Mouse (Mus musculus) forebrain, embryonic 16.5 days (tissue): ENCODE data around the gene Adam21. TPM values are rescaled to one million over a fixed set of nuclear protein-coding genes. Genes with fewer than 3 reads are reported as not detected.
"Not testable (repeated sequence)": the region's sequence is repeated elsewhere in the genome, so short reads cannot be mapped to it uniquely, and the experiment has no call there.

Experiments used
- ATAC-seq: fragments of 200-750 bp; cut with Nextera tagmentation; 2 replicates; pipeline ENCODE4 v1.8.0; 2017; ENCODE audit warnings: mild to moderate bottlenecking, moderate library complexity
- H3K27ac ChIP-seq: fragments of 300-500 bp; sonication (generic); 2 replicates; pipeline ENCODE4 v1.5.1; 2014; ENCODE audit warnings: low read length, control low read depth
- H3K27me3 ChIP-seq: fragments of 300-500 bp; sonication (generic); replicated peaks from 2 replicates; pipeline ENCODE4 v1.6.1; 2014; ENCODE audit warnings: low read length; ENCODE audit not compliant: control insufficient read depth, insufficient read depth
- H3K36me3 ChIP-seq: fragments of 300-500 bp; sonication (generic); 2 replicates; pipeline ENCODE4 v1.6.1; 2014; ENCODE audit not compliant: control insufficient read depth, insufficient read depth
- H3K4me1 ChIP-seq: fragments of 300-500 bp; sonication (generic); replicated peaks from 2 replicates; pipeline ENCODE4 v1.6.1; 2014; ENCODE audit warnings: low read length; ENCODE audit not compliant: control insufficient read depth, insufficient read depth
- H3K4me2 ChIP-seq: fragments of 300-500 bp; sonication (generic); 2 replicates; pipeline ENCODE4 v1.6.1; 2014; ENCODE audit warnings: mild to moderate bottlenecking, low read length, control low read depth
- H3K4me3 ChIP-seq: fragments of 300-500 bp; sonication (generic); replicated peaks from 2 replicates; pipeline ENCODE4 v1.5.1; 2014; ENCODE audit warnings: mild to moderate bottlenecking, low read length, control low read depth
- H3K9ac ChIP-seq: fragments of 300-500 bp; sonication (generic); replicated peaks from 2 replicates; pipeline ENCODE4 v1.6.1; 2014; ENCODE audit warnings: low read depth, low read length, control low read depth
- H3K9me3 ChIP-seq: fragments of 300-500 bp; sonication (generic); 2 replicates; pipeline ENCODE4 v1.6.1; 2016; ENCODE audit warnings: low read length; ENCODE audit not compliant: control insufficient read depth
- WGBS: fragments of 180-500 bp; shearing (Covaris S2); extraction: QIAGEN DNeasy Blood & Tissue Kit; methylation state at CpG from one replicate; pipeline ENCODE4 v1.1.7; 2014; 5-methylcytosine and 5-hydroxymethylcytosine counted together
- polyA plus RNA-seq: library from polyadenylated mRNA; unstranded; fragments of >200 nt; fragmentation: Nextera tagmentation; extraction: Ambion mirVana; gene quantifications from 2 replicates; pipeline ENCODE4 v1.2.1, GENCODE M21; 2015

The Adam21 gene
- polyA plus RNA-seq, 1 experiment from 2014 or later: 0.75 TPM

DNA sequence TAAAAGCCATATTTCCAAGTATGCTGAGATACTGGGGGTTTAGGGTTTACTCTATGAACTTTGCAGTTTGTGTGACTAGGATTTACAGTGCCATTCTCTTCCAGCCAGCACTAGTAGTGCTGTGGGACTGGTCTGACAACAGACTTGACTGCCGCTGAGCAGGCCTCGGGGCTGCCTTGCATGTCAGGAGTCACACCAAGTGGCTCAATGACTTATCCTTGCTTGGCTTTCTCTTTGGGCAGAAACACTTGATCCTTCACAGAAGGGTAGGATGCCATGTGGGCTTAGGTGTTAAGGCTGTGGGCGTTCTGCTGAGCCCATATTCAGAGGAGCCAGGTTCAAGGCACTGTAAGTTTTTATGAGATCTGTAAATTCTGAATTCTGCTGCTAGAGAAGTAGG, 19.0 kb downstream of the Adam21 start:
- H3K4me2 ChIP-seq: no peak overlapping the region
- no peaks in the 10 kb centered on the region for H3K9me3 ChIP-seq
- H3K4me1 ChIP-seq: no peaks in the 10 kb centered on the region
- H3K36me3 ChIP-seq: no peaks in the 10 kb centered on the region
- no peak for ATAC-seq
- 88% methylated on average over 3 of the region's 3 CpGs for WGBS
- no peaks in the 10 kb centered on the region for H3K27me3 ChIP-seq
- H3K9ac ChIP-seq: no peak overlapping the region
- H3K27ac ChIP-seq: no peak overlapping the region
- no peak overlapping the region for H3K4me3 ChIP-seq

DNA sequence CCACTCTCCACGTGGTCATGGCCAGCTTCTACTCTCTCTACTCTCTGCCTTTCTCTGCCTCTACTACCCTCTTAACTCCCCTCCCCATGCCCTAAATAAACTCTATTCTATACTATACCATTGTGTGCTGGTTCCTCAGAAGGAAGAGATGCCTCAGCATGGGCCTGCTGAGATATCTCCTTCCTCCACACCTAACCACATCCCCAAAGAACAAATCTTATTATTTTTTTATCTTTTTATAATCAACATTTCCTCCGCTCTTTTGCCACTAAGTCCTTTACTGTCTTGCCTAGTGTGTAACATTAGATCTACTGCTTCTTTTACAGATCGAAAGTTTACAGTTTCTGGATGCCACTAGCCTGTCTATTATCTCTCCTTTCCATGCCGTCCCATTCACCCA, 21.1 kb downstream of the Adam21 start:
- H3K27ac ChIP-seq: no peak overlapping the region
- no peaks in the 10 kb centered on the region for H3K27me3 ChIP-seq
- H3K4me2 ChIP-seq: no peak overlapping the region
- H3K4me1 ChIP-seq: no peaks in the 10 kb centered on the region
- ATAC-seq: no peak
- no peak overlapping the region for H3K4me3 ChIP-seq
- 63% methylated on average over 4 of the region's 4 CpGs for WGBS
- no peak overlapping the region for H3K9ac ChIP-seq
- no peaks in the 10 kb centered on the region for H3K9me3 ChIP-seq
- H3K36me3 ChIP-seq: no peaks in the 10 kb centered on the region

DNA sequence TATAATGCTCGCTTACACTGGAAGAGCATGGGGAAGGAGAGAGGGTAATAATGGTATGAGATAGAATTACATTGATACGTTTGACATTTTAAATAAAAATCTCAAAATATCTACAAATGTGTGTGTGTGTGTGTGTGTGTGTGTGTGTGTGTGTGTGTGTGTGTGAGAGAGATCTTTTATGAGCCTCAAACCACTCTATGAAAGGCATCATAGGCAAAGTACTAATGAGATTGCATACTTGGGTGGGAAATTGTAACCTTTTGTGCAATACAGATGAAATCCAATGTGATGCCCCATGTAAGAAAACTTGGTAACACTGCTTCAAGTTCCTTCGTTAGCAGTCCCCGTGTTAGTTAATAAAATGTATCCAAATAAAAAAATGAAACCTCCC, 35.2 kb downstream of the Adam21 start:
- H3K9me3 ChIP-seq: no peaks in the 10 kb centered on the region
- WGBS: 26% methylated on average over 4 of the region's 4 CpGs
- H3K27ac ChIP-seq: peak overlapping the region; percentile 64
- peak; percentile 53 for ATAC-seq
- peaks cover 10% of the 10 kb centered on the region for H3K4me1 ChIP-seq
- peak overlapping the region; percentile 82 for H3K9ac ChIP-seq
- H3K27me3 ChIP-seq: no peaks in the 10 kb centered on the region
- peak overlapping the region; percentile 69 for H3K4me3 ChIP-seq
- no peaks in the 10 kb centered on the region for H3K36me3 ChIP-seq
- peak overlapping the region; percentile 65 for H3K4me2 ChIP-seq

DNA sequence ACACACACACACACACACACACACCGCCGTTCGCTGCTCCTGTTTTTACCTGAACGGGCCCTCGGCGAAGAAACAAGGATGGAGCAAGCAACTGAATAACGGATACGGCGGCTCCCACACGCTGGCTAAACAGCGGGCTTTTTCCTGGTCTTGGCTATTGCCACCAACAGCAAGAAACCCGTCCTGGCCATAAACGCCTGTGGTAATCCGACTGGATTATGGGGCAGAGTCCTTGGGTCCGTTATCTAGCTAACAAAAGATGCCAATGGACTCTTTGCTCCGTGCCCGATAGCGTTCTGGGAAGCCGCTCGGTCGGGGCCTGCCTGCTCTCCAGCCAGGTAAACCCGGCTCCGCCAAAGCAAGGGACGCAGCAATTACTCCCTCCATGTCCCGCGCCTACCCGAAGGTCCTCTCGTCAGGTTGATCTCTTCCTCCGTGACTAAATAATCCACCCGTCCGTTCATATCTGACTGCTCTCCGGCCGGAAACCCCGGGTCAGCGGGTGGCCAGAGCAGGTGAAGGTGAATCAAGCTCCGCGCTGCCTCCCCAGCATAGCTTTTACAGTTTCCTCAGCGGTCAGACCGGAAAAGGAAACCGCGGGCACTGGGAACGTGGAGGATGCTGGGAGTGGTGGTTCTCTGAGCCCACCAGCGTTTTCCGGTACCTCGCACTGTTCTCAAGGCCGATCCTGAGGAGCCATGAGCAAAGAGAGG, 35.8 kb downstream of the Adam21 start, which contains the start of the genes Gm20498 and Synj2bp:
TSS of gene Gm20498 (minus strand) at position 590 of the 713 bp plus-strand sequence.
TSS of gene Synj2bp (minus strand) at position 596 of the 713 bp plus-strand sequence.
- ATAC-seq: peak; percentile 99
- under 1% methylated on average over 46 of the region's 46 CpGs for WGBS

DNA sequence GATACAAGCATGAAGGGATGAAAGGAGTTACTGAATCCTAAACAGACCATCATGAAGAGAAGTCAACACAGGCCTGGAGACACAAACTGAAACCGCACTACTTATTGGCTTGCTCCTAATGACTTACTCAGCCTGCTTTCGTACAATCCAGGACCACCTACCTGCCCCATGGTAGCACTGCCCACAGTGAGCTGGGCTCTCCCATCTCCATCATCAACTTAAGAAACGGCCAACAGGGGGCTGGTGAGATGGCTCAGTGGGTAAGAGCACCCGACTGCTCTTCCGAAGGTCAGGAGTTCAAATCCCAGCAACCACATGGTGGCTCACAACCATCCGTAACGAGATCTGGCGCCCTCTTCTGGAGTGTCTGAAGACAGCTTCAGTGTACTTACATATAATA, 37.7 kb downstream of the Adam21 start:
- not testable (repeated sequence) for H3K4me3 ChIP-seq, H3K4me1 ChIP-seq, H3K36me3 ChIP-seq, ATAC-seq, H3K27ac ChIP-seq, H3K4me2 ChIP-seq, H3K9ac ChIP-seq, H3K9me3 ChIP-seq, H3K27me3 ChIP-seq
- WGBS: 80% methylated on average over 5 of the region's 8 CpGs

More for the DNA sequence above, 35.8 kb downstream of the Adam21 start, which contains the start of the genes Gm20498 and Synj2bp:
- peak within 1 kb of the TSS; percentile 64 for H3K27ac ChIP-seq
- peak within 1 kb of the TSS; percentile 69 for H3K4me3 ChIP-seq
- H3K4me2 ChIP-seq: peak within 1 kb of the TSS; percentile 65
- no peaks in the 10 kb centered on the region for H3K27me3 ChIP-seq
- H3K9me3 ChIP-seq: no peaks in the 10 kb centered on the region
- no peaks in the 10 kb centered on the region for H3K36me3 ChIP-seq
- peaks cover 10% of the 10 kb centered on the region for H3K4me1 ChIP-seq
- H3K9ac ChIP-seq: peak within 1 kb of the TSS; percentile 82

Other genes starting within 250 kb of the Adam21 start
- 4.7 and 7.0 TPM in 2 replicates for gene Slc8a3, start 235.3 kb downstream of the Adam21 start, polyA plus RNA-seq
- 0.20 and 0.25 TPM in 2 replicates for gene Gm4787, start 189.0 kb downstream of the Adam21 start, polyA plus RNA-seq
- gene Adam4, start 146.5 kb downstream of the Adam21 start, polyA plus RNA-seq: 0.25 and 0.87 TPM in 2 replicates
- gene Cox16, start 83.3 kb downstream of the Adam21 start, polyA plus RNA-seq: 102 and 103 TPM in 2 replicates
- 27.5 and 30.4 TPM in 2 replicates for gene Gm20498, start 35.6 kb downstream of the Adam21 start, polyA plus RNA-seq
- gene Synj2bp, start 35.6 kb downstream of the Adam21 start, polyA plus RNA-seq: 29.3 and 42.6 TPM in 2 replicates
- gene Med6, start 26.5 kb upstream of the Adam21 start, polyA plus RNA-seq: 50.8 and 51.4 TPM in 2 replicates
- gene Ttc9, start 62.8 kb upstream of the Adam21 start, polyA plus RNA-seq: 20.3 and 24.6 TPM in 2 replicates
- gene Map3k9, start 212.7 kb upstream of the Adam21 start, polyA plus RNA-seq: 7.2 and 8.7 TPM in 2 replicates